30 mouse cellular contexts compared by ENCODE assay signal in the genomic region with DNA sequence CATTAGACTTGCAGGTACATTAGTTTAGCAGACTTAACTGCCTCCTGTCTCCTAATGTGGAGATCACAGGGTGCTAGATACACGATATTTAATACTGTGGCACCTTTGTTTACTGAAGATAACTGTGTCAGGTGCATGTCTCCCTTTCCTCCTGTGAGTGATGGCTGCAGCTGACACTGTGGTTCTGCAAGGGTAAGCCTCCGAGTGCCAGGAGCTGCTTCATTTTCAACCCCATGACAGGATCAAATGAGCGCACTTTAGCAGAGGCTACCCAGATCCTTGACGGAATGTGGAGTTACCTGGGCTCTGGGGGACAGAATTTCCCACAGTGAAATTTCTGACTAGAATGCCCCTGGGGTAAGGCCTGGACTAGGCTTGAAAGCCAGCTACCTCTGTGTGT.
"Had no signal": no experiment of that assay in that cellular context is flagged by ENCODE, and none has a peak within 500 bp of the region (broad histone marks: within the 10 kb centered on the region; RNA-seq: fewer than 3 reads in every experiment).

No protein-coding gene starts in this region.

- H3K27ac ChIP-seq: heart, embryonic 10.5 days; heart, embryonic 13.5 days; heart, embryonic 15.5 days; hindbrain, embryonic 10.5 days; hindbrain, embryonic 12.5 days; hindbrain, embryonic 13.5 days; hindbrain, embryonic 14.5 days; hindbrain, embryonic 15.5 days; hindbrain, postnatal 0 days; intestine, embryonic 15.5 days; kidney, embryonic 15.5 days; kidney, postnatal 0 days; layer of hippocampus, adult 2 months; left cerebral cortex, adult 2 months had no signal

- DNase-seq: heart, postnatal 14 days; heart, postnatal 36 days; heart, postnatal 4 days; kidney, adult 11 months; kidney, adult 18-20 months; kidney, adult 2 months; kidney, adult 8-10 months; kidney, adult 9 months; kidney, postnatal 10 days; kidney, postnatal 14 days; kidney, postnatal 25 days; kidney, postnatal 36 days; kidney, postnatal 4 days; layer of hippocampus, adult 9-11 months; layer of hippocampus, postnatal 36 days had no signal

- H3K4me3 ChIP-seq: heart, embryonic 10.5 days; heart, embryonic 12.5 days; heart, embryonic 13.5 days; heart, embryonic 15.5 days; hindbrain, embryonic 10.5 days; hindbrain, embryonic 12.5 days; hindbrain, embryonic 13.5 days; hindbrain, embryonic 15.5 days; intestine, embryonic 15.5 days; kidney, embryonic 15.5 days; layer of hippocampus, adult 2 months; left cerebral cortex, adult 2 months had no signal
